Mouse (Mus musculus) forebrain, embryonic 15.5 days (tissue): ENCODE measurements at regions not wholly inside any gene's neighbourhood (a gene's known extent, or its start where the extent isn't known, plus 50 kb on each side); places are given as distances from the start of the nearest gene placed in this dataset.
A peak's percentile ranks its signal among the peaks of the same experiment; 100 is the strongest.

Experiments used
- ATAC-seq: fragments of 200-750 bp; cut with Nextera tagmentation; replicated peaks from 2 replicates; pipeline ENCODE4 v1.8.0; 2017; ENCODE audit warnings: mild to moderate bottlenecking, moderate TSS enrichment, moderate library complexity
- H3K27ac ChIP-seq: fragments of 300-500 bp; sonication (generic); replicated peaks from 2 replicates; pipeline ENCODE4 v1.5.1; 2015; ENCODE audit warnings: mild to moderate bottlenecking, inconsistent platforms
- H3K27me3 ChIP-seq: fragments of 300-500 bp; sonication (generic); 2 replicates; pipeline ENCODE4 v1.6.1; 2015; ENCODE audit warnings: inconsistent platforms
- H3K36me3 ChIP-seq: fragments of 300-500 bp; sonication (generic); 2 replicates; pipeline ENCODE4 v1.6.1; 2015; ENCODE audit warnings: mild to moderate bottlenecking, inconsistent platforms
- H3K4me1 ChIP-seq: fragments of 300-500 bp; sonication (generic); 2 replicates; pipeline ENCODE4 v1.6.1; 2015; ENCODE audit warnings: inconsistent platforms
- H3K4me2 ChIP-seq: fragments of 300-500 bp; sonication (generic); replicated peaks from 2 replicates; pipeline ENCODE4 v1.6.1; 2015; ENCODE audit warnings: mild to moderate bottlenecking, inconsistent platforms
- H3K4me3 ChIP-seq: fragments of 300-500 bp; sonication (generic); 2 replicates; pipeline ENCODE4 v1.5.1; 2015; ENCODE audit warnings: mild to moderate bottlenecking, inconsistent platforms
- H3K9ac ChIP-seq: fragments of 300-500 bp; sonication (generic); replicated peaks from 2 replicates; pipeline ENCODE4 v1.6.1; 2015; ENCODE audit warnings: mild to moderate bottlenecking, inconsistent platforms
- H3K9me3 ChIP-seq: fragments of 300-500 bp; sonication (generic); 2 replicates; pipeline ENCODE4 v1.6.1; 2016; ENCODE audit warnings: inconsistent platforms
- WGBS: fragments of 180-500 bp; shearing (Covaris S2); methylation state at CpG from one replicate; pipeline ENCODE4 v1.1.7; 2015; ENCODE audit warnings: mixed read lengths; 5-methylcytosine and 5-hydroxymethylcytosine counted together

DNA sequence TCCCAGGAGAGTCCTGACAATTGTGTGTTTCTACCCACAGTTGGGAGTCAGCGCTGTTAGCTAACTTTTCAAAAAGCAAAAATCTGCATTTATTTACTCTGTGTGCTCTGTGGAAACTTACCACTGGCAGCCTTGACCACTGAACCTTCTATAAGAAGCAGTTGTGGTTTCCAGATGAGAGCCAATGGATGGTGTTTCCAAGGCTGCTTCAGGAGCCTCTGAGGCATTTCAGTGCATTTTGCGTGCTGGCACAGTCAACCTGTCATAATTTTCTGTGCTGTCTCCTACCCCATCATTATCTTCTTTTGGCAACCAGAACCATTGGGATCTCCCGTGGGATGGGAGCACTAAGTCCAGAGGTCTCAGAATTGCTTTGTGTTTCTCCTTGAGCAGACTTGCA lies 60.3 kb downstream of the 4930544G11Rik start:
- Histone ChIP-seq H3K27me3 (no peaks in the 10 kb centered on the region), H3K4me1 (no peaks in the 10 kb centered on the region), H3K27ac (no peak overlapping the region), H3K4me3 (no peak overlapping the region), H3K4me2 (no peak overlapping the region), H3K36me3 (no peaks in the 10 kb centered on the region), H3K9ac (no peak overlapping the region), H3K9me3 (no peaks in the 10 kb centered on the region)
- ATAC-seq = no peak
- 92% methylated on average over 3 of the region's 3 CpGs for WGBS

DNA sequence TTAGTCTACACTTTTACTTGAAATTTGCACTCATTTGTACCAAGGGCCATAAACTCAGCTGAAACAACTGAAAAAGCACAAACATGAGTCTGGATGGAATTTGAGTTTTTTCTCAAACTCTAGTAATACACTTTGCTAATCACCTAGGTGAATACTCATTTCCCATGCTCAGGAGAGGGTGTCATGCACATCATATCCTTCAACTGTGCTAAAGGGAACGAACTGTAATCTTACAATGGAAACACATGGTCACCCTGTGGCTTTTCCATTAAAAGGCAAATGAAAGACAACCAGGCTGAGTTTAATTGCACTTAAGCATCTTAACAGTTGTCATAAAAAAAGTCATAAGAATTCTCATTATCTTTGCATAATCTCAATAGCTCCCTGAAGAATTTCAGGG lies 71.1 kb downstream of the 4930544G11Rik start:
- H3K36me3 ChIP-seq = no peaks in the 10 kb centered on the region
- H3K4me3 ChIP-seq = no peak overlapping the region
- no peak overlapping the region for H3K4me2 ChIP-seq
- WGBS = 81% methylated on average over 1 of the region's 1 CpGs
- no peaks in the 10 kb centered on the region for H3K9me3 ChIP-seq
- ATAC-seq = no peak
- no peak overlapping the region for H3K9ac ChIP-seq
- no peaks in the 10 kb centered on the region for H3K4me1 ChIP-seq
- H3K27me3 ChIP-seq = no peaks in the 10 kb centered on the region
- no peak overlapping the region for H3K27ac ChIP-seq

DNA sequence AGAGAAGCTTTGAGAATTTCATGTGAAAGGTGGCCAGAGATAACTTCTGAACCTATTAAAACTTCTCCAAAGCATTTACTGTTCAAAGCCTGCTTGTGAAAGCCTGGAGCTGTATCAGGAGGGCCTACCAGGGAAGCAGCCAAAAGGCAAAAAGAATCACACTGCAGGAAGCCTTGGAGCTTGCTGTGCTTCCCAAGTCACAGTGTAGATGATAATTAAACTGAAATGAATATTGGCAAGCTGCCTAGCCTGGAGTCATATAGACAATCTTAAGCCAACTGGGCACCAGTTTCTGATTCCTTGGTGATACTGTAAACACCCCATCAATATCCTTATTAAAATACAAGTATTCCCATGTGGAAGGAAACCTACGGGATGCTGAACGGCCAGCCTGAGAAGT lies 84.4 kb downstream of the 4930544G11Rik start:
- Histone ChIP-seq H3K4me3 (no peak overlapping the region), H3K4me1 (no peaks in the 10 kb centered on the region), H3K9ac (no peak overlapping the region), H3K27ac (no peak overlapping the region), H3K4me2 (no peak overlapping the region), H3K9me3 (no peaks in the 10 kb centered on the region), H3K27me3 (no peaks in the 10 kb centered on the region), H3K36me3 (no peaks in the 10 kb centered on the region)
- WGBS = 32% methylated on average over 2 of the region's 2 CpGs
- peak; percentile 74 for ATAC-seq

DNA sequence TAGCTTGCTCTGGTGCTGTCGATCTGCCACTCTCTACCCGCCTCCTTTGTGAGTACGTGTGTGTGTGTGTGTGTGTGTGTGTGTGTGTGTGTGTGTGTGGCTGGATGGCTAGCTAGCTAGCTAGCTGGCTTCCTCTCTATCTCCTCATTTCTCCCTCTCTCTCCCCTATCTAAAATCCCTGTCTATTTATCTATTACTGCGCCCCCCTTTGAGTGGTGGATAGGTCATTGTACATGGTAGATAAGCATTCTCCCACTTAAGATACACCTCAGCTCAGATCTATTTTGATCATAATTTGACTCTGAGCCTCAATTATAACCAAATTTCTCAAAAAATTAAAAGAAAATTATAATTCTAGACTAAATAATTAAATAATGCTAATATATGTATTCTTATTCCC lies 99.4 kb downstream of the 4930544G11Rik start:
- no peak for ATAC-seq
- H3K4me1 ChIP-seq = no peaks in the 10 kb centered on the region
- H3K27me3 ChIP-seq = no peaks in the 10 kb centered on the region
- no peak overlapping the region for H3K27ac ChIP-seq
- 92% methylated on average over 4 of the region's 4 CpGs for WGBS
- H3K36me3 ChIP-seq = no peaks in the 10 kb centered on the region
- H3K4me3 ChIP-seq = no peak overlapping the region
- no peak overlapping the region for H3K9ac ChIP-seq
- H3K9me3 ChIP-seq = no peaks in the 10 kb centered on the region
- H3K4me2 ChIP-seq = no peak overlapping the region

DNA sequence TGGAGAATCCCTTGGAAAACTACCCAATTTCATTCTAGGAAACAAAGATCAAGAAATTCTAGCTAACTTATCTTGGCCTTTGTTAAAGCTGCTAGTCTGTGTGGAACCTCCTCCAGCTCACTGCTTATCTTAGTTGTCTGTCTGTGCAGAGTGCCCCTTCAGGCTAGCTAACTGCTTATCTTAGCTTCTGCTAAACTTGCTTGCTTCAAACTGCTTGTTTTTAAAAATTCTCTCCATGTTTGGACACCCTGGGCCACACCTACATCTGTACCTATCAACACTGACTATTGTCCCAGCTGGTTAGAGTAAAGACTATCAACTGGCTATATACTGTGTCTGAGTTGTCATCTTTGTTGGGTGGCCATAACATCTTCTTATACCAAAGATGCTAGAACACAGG lies 100.0 kb downstream of the 4930544G11Rik start:
- no peak overlapping the region for H3K4me3 ChIP-seq
- no peaks in the 10 kb centered on the region for H3K27me3 ChIP-seq
- no peaks in the 10 kb centered on the region for H3K36me3 ChIP-seq
- H3K4me1 ChIP-seq = no peaks in the 10 kb centered on the region
- H3K4me2 ChIP-seq = no peak overlapping the region
- no peak overlapping the region for H3K9ac ChIP-seq
- H3K9me3 ChIP-seq = no peaks in the 10 kb centered on the region
- H3K27ac ChIP-seq = no peak overlapping the region
- no peak for ATAC-seq

DNA sequence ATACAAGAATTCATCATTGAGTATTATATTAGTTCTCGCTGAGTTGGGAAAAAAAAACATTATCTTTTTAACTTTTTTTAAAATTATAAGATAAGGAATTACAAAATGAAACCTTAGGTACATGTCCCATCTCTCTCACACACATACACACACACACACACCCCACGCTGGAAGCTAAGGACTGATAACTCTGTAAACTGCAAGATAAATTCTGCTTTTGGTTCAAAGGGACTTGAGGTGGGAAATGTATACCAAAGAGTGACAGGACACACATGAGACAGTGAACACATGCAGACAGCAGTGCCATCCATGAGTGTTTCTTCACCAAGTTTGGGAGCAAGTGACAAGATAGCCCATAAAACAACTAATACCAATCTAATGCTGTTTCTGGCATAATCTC lies 100.8 kb downstream of the 4930544G11Rik start:
- H3K27me3 ChIP-seq = no peaks in the 10 kb centered on the region
- H3K9me3 ChIP-seq = no peaks in the 10 kb centered on the region
- no peaks in the 10 kb centered on the region for H3K4me1 ChIP-seq
- H3K4me3 ChIP-seq = no peak overlapping the region
- no peak overlapping the region for H3K27ac ChIP-seq
- H3K36me3 ChIP-seq = no peaks in the 10 kb centered on the region
- no peak for ATAC-seq
- 91% methylated on average over 2 of the region's 2 CpGs for WGBS
- no peak overlapping the region for H3K4me2 ChIP-seq
- no peak overlapping the region for H3K9ac ChIP-seq

DNA sequence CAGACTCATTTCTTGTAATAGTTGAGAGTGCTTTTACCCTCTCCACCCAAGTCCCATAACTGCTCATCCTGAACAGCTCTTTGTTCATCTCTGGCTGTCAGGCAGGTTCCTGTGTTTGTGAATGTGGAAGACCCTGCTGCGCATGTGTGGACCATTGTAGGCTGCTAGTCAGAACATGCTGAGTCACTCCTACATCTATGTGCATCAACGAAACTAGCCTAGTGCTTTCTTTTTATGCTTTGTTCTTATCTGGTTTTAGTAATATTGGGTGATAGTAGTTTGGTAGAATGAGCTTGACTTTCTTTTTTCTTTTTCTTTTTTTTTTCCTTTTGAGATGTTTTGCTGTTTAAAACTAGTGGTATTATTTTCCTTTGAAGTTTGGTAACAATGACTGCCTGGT lies 116.5 kb downstream of the 4930544G11Rik start:
- H3K4me2 ChIP-seq = no peak overlapping the region
- H3K36me3 ChIP-seq = no peaks in the 10 kb centered on the region
- no peaks in the 10 kb centered on the region for H3K9me3 ChIP-seq
- H3K4me3 ChIP-seq = no peak overlapping the region
- ATAC-seq = no peak
- H3K4me1 ChIP-seq = no peaks in the 10 kb centered on the region
- no peak overlapping the region for H3K27ac ChIP-seq
- H3K27me3 ChIP-seq = no peaks in the 10 kb centered on the region
- WGBS = 89% methylated on average over 2 of the region's 2 CpGs
- no peak overlapping the region for H3K9ac ChIP-seq

DNA sequence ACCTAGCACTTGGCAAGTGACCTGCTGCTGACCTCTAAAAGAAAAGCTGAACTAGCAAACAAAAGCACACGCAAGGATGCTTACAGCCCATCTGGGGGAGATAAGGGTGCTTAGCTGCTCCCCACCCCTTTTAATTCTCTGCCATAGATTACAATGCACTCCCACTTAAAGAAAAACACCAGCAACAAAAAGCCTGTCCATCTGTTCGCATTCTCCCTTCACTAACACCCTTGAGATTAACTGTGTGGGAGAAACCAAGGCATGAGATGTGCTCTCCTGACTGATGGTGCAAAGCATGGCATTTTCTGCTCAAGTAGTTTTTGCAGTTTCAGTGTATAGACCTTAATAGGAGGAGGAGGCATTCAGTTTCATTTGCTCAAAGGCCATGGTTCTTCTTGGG lies 125.0 kb downstream of the 4930544G11Rik start:
- WGBS = 10% methylated on average over 2 of the region's 2 CpGs
- Histone ChIP-seq H3K9ac (no peak overlapping the region), H3K4me1 (no peaks in the 10 kb centered on the region), H3K36me3 (no peaks in the 10 kb centered on the region), H3K27ac (no peak overlapping the region), H3K4me3 (no peak overlapping the region), H3K27me3 (no peaks in the 10 kb centered on the region), H3K9me3 (no peaks in the 10 kb centered on the region), H3K4me2 (no peak overlapping the region)
- no peak for ATAC-seq

DNA sequence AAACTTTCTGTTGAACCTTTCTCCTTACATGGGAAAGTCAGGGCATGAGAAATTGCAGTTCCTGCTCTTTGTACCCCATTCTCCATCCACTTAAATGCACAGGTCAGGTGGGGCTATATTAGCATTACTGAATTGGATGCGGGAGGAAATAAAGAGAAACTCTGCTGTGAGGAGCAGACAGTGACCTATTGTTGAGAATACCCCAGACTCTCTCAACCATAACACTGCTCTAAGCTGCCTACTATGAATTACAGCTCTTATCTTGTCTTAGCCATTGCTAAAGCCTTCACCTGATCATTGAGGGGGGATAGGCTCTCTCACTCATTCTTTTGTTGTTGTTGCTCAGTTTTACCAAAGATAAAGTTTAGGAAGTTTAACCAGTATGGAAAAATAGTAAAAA lies 126.4 kb downstream of the 4930544G11Rik start:
- no peak for ATAC-seq
- no peak overlapping the region for H3K27ac ChIP-seq
- no peak overlapping the region for H3K4me3 ChIP-seq
- H3K4me1 ChIP-seq = no peaks in the 10 kb centered on the region
- no peaks in the 10 kb centered on the region for H3K9me3 ChIP-seq
- H3K9ac ChIP-seq = no peak overlapping the region
- no peaks in the 10 kb centered on the region for H3K36me3 ChIP-seq
- no peaks in the 10 kb centered on the region for H3K27me3 ChIP-seq
- 46% methylated on average over 1 of the region's 1 CpGs for WGBS
- H3K4me2 ChIP-seq = no peak overlapping the region

DNA sequence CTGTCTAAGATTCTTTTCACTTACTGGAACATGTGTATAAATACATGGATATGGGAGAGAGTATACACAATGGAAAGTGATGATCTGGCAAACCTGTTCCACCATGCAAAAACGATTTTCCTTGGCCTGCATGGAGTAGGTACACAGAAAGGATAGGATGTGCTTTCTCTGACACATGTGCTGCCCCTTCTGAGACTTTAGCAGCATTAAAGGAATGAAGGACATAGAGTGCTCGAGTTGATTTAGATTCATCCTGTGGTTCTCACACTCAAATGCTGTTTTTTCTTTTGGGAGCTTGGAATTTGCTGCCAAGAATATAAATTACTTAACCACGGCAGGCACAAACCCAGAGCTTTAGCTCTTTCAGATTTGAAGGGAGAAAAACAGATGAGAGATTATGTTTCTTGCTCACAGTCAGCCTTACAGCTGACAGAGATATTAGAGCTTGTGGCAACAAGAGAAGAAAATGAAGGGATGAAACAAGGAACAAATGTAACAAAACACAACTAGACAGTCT lies 149.2 kb downstream of the 4930544G11Rik start:
- H3K27ac ChIP-seq = 0 out of 2 replicates have a peak overlapping the region, but pooled peaks have one; percentile 14
- no peak; the same call in 1 of the 2 replicates for ATAC-seq

DNA sequence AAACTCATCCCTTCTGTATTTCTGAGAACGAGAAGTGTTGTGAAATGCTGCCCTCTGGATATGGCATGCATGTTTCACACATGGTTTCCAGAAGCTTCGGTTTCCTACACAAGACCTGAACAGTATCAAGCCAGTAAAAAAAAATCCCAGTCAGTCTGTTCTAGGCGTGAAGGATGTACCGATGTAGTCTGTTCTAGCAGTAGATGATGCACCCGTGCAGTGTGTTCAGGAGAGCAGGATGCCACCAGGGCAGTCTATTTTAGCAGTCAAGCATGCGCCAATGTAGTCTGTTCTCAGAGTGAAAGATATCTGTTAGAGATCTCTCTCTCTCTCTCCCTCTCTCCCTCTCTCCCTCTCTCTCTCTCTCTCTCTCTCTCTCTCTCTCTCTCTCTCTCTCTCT lies 162.0 kb downstream of the 4930544G11Rik start:
- H3K9ac ChIP-seq = no peak overlapping the region
- WGBS = 84% methylated on average over 6 of the region's 6 CpGs
- ATAC-seq = no peak

More for the DNA sequence above, 149.2 kb downstream of the 4930544G11Rik start:
- H3K36me3 ChIP-seq = no peaks in the 10 kb centered on the region
- H3K9me3 ChIP-seq = no peaks in the 10 kb centered on the region
- H3K27me3 ChIP-seq = no peaks in the 10 kb centered on the region
- no peak overlapping the region for H3K9ac ChIP-seq
- H3K4me3 ChIP-seq = no peak overlapping the region
- 38% methylated on average over 3 of the region's 3 CpGs for WGBS
- 0 out of 2 replicates have a peak, but pooled peaks cover 5% of the 10 kb centered on the region for H3K4me1 ChIP-seq
- H3K4me2 ChIP-seq = no peak overlapping the region

DNA sequence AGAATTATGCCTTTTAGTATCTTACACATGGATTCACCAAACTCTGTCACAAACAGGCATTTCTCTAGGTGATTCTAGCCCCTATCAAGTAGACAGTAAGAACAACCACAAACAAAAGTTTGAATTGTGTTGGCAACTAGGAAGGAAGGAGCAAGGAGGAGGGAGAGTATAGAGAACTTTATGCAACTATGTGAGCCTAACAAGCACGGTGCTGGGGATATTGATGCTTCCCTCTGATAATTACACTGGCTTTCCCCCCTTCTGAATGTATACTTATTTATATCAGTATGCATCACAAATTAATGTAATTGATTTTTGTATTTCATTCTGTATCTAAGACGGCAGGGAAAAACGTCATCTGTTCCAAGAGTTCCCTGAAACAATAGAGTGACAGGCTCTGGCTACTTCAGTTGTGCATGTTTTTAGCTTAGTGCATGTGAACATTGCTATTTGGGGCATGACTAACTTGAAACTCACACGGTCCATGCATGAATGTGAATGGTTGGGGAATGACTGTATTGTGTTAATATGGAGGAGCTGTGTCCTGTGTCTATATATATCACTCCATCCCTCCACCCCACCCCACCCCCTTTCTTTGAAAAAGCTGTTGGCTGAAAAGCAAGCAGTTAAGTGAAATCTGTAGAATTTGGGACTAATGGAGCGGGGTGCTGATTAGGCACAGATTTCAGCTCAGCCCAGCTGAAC lies 169.2 kb downstream of the 4930544G11Rik start:
- 45% methylated on average over 5 of the region's 5 CpGs for WGBS
- no peaks in the 10 kb centered on the region for H3K9me3 ChIP-seq
- H3K36me3 ChIP-seq = no peaks in the 10 kb centered on the region
- H3K4me3 ChIP-seq = no peak overlapping the region
- no peaks in the 10 kb centered on the region for H3K4me1 ChIP-seq
- ATAC-seq = peak; percentile 70
- H3K9ac ChIP-seq = no peak overlapping the region
- H3K4me2 ChIP-seq = no peak overlapping the region
- H3K27ac ChIP-seq = no peak overlapping the region
- no peaks in the 10 kb centered on the region for H3K27me3 ChIP-seq

More for the DNA sequence above, 162.0 kb downstream of the 4930544G11Rik start:
- Histone ChIP-seq H3K27me3 (no peaks in the 10 kb centered on the region), H3K4me3 (no peak overlapping the region), H3K36me3 (no peaks in the 10 kb centered on the region), H3K9me3 (no peaks in the 10 kb centered on the region), H3K27ac (no peak overlapping the region), H3K4me2 (no peak overlapping the region), H3K4me1 (no peaks in the 10 kb centered on the region)

DNA sequence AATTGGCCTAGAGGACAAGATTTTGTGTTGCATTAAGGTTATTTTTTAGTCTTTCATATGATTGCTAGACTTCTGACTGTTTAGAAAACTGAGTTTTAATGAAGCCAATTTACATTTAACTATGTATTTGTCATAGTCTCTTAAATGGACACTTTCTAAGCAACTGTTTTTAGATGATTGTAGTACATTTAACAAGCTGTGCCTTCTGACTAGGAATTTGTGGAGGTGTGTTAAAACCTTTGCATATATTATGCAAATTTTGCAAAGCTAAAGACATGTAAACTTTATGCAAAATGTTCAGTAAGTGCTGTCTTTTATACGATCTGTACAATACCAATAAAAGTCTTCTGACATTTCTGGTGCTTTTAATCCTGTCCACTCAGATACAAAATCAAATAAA lies 171.9 kb downstream of the 4930544G11Rik start:
- no peak overlapping the region for H3K4me3 ChIP-seq
- H3K9ac ChIP-seq = no peak overlapping the region
- no peaks in the 10 kb centered on the region for H3K36me3 ChIP-seq
- H3K27me3 ChIP-seq = no peaks in the 10 kb centered on the region
- 65% methylated on average over 1 of the region's 1 CpGs for WGBS
- H3K9me3 ChIP-seq = no peaks in the 10 kb centered on the region
- ATAC-seq = no peak
- H3K27ac ChIP-seq = no peak overlapping the region
- H3K4me1 ChIP-seq = no peaks in the 10 kb centered on the region
- H3K4me2 ChIP-seq = no peak overlapping the region
